Mouse (Mus musculus): Measurements from ENCODE around the gene Zc3h10. TPM values are rescaled to one million over a fixed set of nuclear protein-coding genes. Genes with fewer than 3 reads are reported as not detected.

Gene Zc3h10
- total RNA-seq (2023) = 10 to 100 TPM; 39.5 to 40.5 TPM

GRCm38 (mm10) chr10:128547361-128548032, at the start of gene Zc3h10:
Gene Zc3h10 (minus strand): TSS chr10:128547774.

GRCm38 (mm10) chr10:128589464-128590192, 42.1 kb upstream of the Zc3h10 start, which contains the start of gene Erbb3:
Gene Erbb3 (minus strand): TSS chr10:128589652.

GRCm38 (mm10) chr10:128565788-128566531, 18.4 kb upstream of the Zc3h10 start, which contains the start of gene Pa2g4:
Gene Pa2g4 (minus strand): TSS chr10:128565987.

GRCm38 (mm10) chr10:128548947-128549681, 1.5 kb upstream of the Zc3h10 start, which contains the start of gene Rpl41:
Gene Rpl41 (minus strand): TSS chr10:128549305.

GRCm38 (mm10) chr10:128525671-128526308, 21.8 kb downstream of the Zc3h10 start, which contains the start of gene Esyt1:
Gene Esyt1 (minus strand): TSS chr10:128525871.

GRCm38 (mm10) chr10:128498590-128498989, 49.0 kb downstream of the Zc3h10 start, which contains the start of gene Myl6b:
Gene Myl6b (minus strand): TSS chr10:128498685.

GRCm38 (mm10) chr10:128493695-128494666, 53.6 kb downstream of the Zc3h10 start, which contains the start of gene Myl6:
Gene Myl6 (minus strand): TSS chr10:128494145.

Other genes with a start within 250 kb of the Zc3h10 start
- not detected for gene Il23a, start 249.0 kb downstream of the Zc3h10 start, total RNA-seq (2023)
- gene Pan2, start 244.4 kb downstream of the Zc3h10 start, total RNA-seq (2023) = 10 to 100 TPM; 30.6 to 31.6 TPM
- 10 to 100 TPM; 39.9 to 48.2 TPM for gene Cnpy2, start 225.3 kb downstream of the Zc3h10 start, total RNA-seq (2023)
- gene Cs, start 210.0 kb downstream of the Zc3h10 start, total RNA-seq (2023) = 100 to 1,000 TPM; 101 to 110 TPM
- 10 to 100 TPM; 25.6 to 35.8 TPM for gene Coq10a, start 178.8 kb downstream of the Zc3h10 start, total RNA-seq (2023)
- 10 to 100 TPM; 47.1 to 49.2 TPM for gene Ankrd52, start 170.7 kb downstream of the Zc3h10 start, total RNA-seq (2023)
- not detected for gene Slc39a5, start 146.5 kb downstream of the Zc3h10 start, total RNA-seq (2023)
- gene Nabp2, start 136.3 kb downstream of the Zc3h10 start, total RNA-seq (2023) = 10 to 100 TPM; 42.7 to 46.3 TPM
- 10 to 100 TPM; 50.3 to 51.2 TPM for gene Rnf41, start 136.1 kb downstream of the Zc3h10 start, total RNA-seq (2023)
- 100 to 1,000 TPM; 111 to 131 TPM for gene Smarcc2, start 88.5 kb downstream of the Zc3h10 start, total RNA-seq (2023)
- gene Myl6, start 53.6 kb downstream of the Zc3h10 start, total RNA-seq (2023) = 100 to 1,000 TPM; 761 to 845 TPM
- 1 to 10 TPM in 1 of 2 experiments, under 1 TPM in 1; 0.52 to 1.3 TPM for gene Myl6b, start 49.1 kb downstream of the Zc3h10 start, total RNA-seq (2023)
- 100 to 1,000 TPM; 138 to 156 TPM for gene Esyt1, start 21.9 kb downstream of the Zc3h10 start, total RNA-seq (2023)
- 1,000 to 10,000 TPM; 2,671 to 2,681 TPM for gene Rpl41, start 1.5 kb upstream of the Zc3h10 start, total RNA-seq (2023)
- gene Pa2g4, start 18.2 kb upstream of the Zc3h10 start, total RNA-seq (2023) = 10 to 100 TPM; 39.1 to 41.6 TPM
- 1 to 10 TPM; 1.7 TPM for gene Erbb3, start 41.9 kb upstream of the Zc3h10 start, total RNA-seq (2023)
- 100 to 1,000 TPM; 780 to 995 TPM for gene Rps26, start 79.0 kb upstream of the Zc3h10 start, total RNA-seq (2023)
- under 1 TPM in 1 of 2 experiments, not detected in 1; 0.16 TPM for gene Ikzf4, start 98.2 kb upstream of the Zc3h10 start, total RNA-seq (2023)
- 1 to 10 TPM; 2.9 to 4.4 TPM for gene Suox, start 126.3 kb upstream of the Zc3h10 start, total RNA-seq (2023)
- 10 to 100 TPM; 87.5 to 89.5 TPM for gene Rab5b, start 148.5 kb upstream of the Zc3h10 start, total RNA-seq (2023)
- gene Pmel, start 156.4 kb upstream of the Zc3h10 start, total RNA-seq (2023) = under 1 TPM; 0.37 to 0.49 TPM
- 10 to 100 TPM; 34.9 to 37.9 TPM for gene Cdk2, start 157.3 kb upstream of the Zc3h10 start, total RNA-seq (2023)
- 10 to 100 TPM; 49.5 to 55.2 TPM for gene Dgka, start 197.1 kb upstream of the Zc3h10 start, total RNA-seq (2023)
- 10 to 100 TPM; 20.3 to 22.7 TPM for gene Pym1, start 200.1 kb upstream of the Zc3h10 start, total RNA-seq (2023)
- gene Mmp19, start 243.1 kb upstream of the Zc3h10 start, total RNA-seq (2023) = 10 to 100 TPM in 1 of 2 experiments, 1 to 10 TPM in 1; 9.8 to 18.0 TPM